Mouse (Mus musculus): ENCODE results near the gene Enpp1.
"Not testable (repeated sequence)": the region's sequence is repeated elsewhere in the genome, so short reads cannot be mapped to it uniquely, and the experiment has no call there.

- not testable (repeated sequence) for TF ChIP-seq POLR2A (IDR thresholded peaks at IDR 0.05; ENCODE audit: borderline replicate concordance, extremely low read depth, low read depth, low read length); CTCF (IDR thresholded peaks at IDR 0.05; ENCODE audit: insufficient read depth, low read length)
These were observed 95.4 kb downstream of the Enpp1 start for GRCm38 (mm10) chr10:24616572-24616971.
